Mouse (Mus musculus): ENCODE results near the gene Bcl2l2.

DNA sequence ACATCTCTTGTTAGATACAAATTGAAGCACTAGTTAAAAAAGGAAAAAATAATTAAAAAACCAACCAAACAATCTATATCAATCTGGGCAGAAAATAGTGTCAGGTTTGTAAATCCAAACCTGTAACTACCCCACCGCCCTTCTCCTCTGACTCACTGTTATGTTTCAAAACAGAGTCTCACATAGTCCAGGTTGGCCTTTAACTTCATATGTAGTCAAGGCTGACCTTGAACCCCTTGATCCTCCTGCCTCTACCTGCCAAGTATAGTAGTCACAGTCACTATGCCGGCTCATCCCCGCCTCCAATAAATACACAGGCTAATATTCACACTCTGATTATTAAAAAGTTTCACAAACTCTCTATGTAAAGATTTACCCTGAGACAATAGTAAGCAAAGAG, 27.5 kb upstream of the Bcl2l2 start:
- TF ChIP-seq POLR2A (IDR thresholded peaks at IDR 0.05; ENCODE audit: insufficient read length, low read depth) = no peak
- TF ChIP-seq TCF12 (IDR thresholded peaks at IDR 0.05; ENCODE audit: insufficient read depth, poor library complexity, severe bottlenecking) = no peak
- no peak for TF ChIP-seq USF1 (IDR thresholded peaks at IDR 0.05; ENCODE audit: low read depth)
- no peak for TF ChIP-seq CEBPB (IDR thresholded peaks at IDR 0.05; ENCODE audit: insufficient read depth, poor library complexity, severe bottlenecking)
- no peak for TF ChIP-seq E2F4 (IDR thresholded peaks at IDR 0.05; ENCODE audit: insufficient read depth)
- TF ChIP-seq REST (IDR thresholded peaks at IDR 0.05; ENCODE audit: insufficient read depth, insufficient read length) = no peak
- TF ChIP-seq TCF3 (IDR thresholded peaks at IDR 0.05; ENCODE audit: insufficient read length, low read depth) = no peak
